Mouse (Mus musculus): ENCODE results near the gene Glipr1l2. TPM values are rescaled to one million over a fixed set of nuclear protein-coding genes. Genes with fewer than 3 reads are reported as not detected.

Gene Glipr1l2
- not detected for polyA plus RNA-seq (2014; fragmentation: Illumina TruSeq; extraction: RNeasy Lipid Tissue Mini Kit (QIAGEN cat#74804); ENCODE audit: low read depth, low replicate concordance)

DNA sequence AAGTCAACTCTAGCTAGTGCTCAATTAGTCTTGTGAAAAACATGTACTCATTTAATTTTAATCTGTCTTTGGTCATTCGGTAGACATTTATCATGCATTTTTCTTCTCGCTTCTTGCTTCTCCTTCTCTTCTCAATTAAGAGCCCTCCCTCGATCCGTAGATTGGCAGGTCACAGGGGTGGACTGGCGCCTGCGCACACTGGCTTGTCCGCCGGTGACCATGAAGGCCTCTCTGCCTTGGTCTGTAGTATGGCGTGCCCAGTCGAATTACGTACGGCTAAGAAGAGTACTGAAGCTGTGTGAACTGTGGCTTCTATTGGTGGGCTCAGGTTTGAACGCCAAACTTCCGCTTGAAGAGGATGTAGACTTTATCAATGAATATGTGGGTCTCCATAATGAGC is at the start of gene Glipr1l2:
Gene Glipr1l2 (plus strand): TSS at position 198 of the 400 bp plus-strand sequence.

GRCm38 (mm10) chr10:112059702-112060582 is 23.2 kb upstream of the Glipr1l2 start, which contains the start of gene Glipr1l1:
TSS of gene Glipr1l1 (plus strand) at chr10:112060189.

Other genes starting within 250 kb of the Glipr1l2 start
- 48.1 TPM for gene Krr1, start 110.7 kb upstream of the Glipr1l2 start, polyA plus RNA-seq (2014; fragmentation: Illumina TruSeq; extraction: RNeasy Lipid Tissue Mini Kit (QIAGEN cat#74804); ENCODE audit: low read depth, low replicate concordance)
- 4.7 TPM for gene Glipr1, start 80.7 kb upstream of the Glipr1l2 start, polyA plus RNA-seq (2014; fragmentation: Illumina TruSeq; extraction: RNeasy Lipid Tissue Mini Kit (QIAGEN cat#74804); ENCODE audit: low read depth, low replicate concordance)
- gene Glipr1l1, start 23.2 kb upstream of the Glipr1l2 start, polyA plus RNA-seq (2014; fragmentation: Illumina TruSeq; extraction: RNeasy Lipid Tissue Mini Kit (QIAGEN cat#74804); ENCODE audit: low read depth, low replicate concordance) = not detected
- not detected for gene Glipr1l3, start 77.0 kb downstream of the Glipr1l2 start, polyA plus RNA-seq (2014; fragmentation: Illumina TruSeq; extraction: RNeasy Lipid Tissue Mini Kit (QIAGEN cat#74804); ENCODE audit: low read depth, low replicate concordance)
- 0.81 TPM for gene Caps2, start 80.3 kb downstream of the Glipr1l2 start, polyA plus RNA-seq (2014; fragmentation: Illumina TruSeq; extraction: RNeasy Lipid Tissue Mini Kit (QIAGEN cat#74804); ENCODE audit: low read depth, low replicate concordance)
- 3.8 TPM for gene Kcnc2, start 187.8 kb downstream of the Glipr1l2 start, polyA plus RNA-seq (2014; fragmentation: Illumina TruSeq; extraction: RNeasy Lipid Tissue Mini Kit (QIAGEN cat#74804); ENCODE audit: low read depth, low replicate concordance)